Comparison of ENCODE assay signal across 19 mouse cellular contexts in genomic region chr4:106596200-106596599, GRCm38 (mm10). TPM values are rescaled to one million over a fixed set of nuclear protein-coding genes. Genes with fewer than 3 reads are reported as not detected.
DNase-seq lines count a peak whose midpoint lies in the region; TF ChIP-seq lines count a peak whose summit lies in the region.
"Had no signal": no experiment of that assay in that cellular context is flagged by ENCODE, and none has a peak within 500 bp of the region (broad histone marks: within the 10 kb centered on the region; RNA-seq: fewer than 3 reads in every experiment).

No protein-coding gene starts in this region.

- H3K27ac ChIP-seq in left cerebral cortex, adult 2 months, result no peak overlapping the region
- H3K27ac ChIP-seq in CH12.LX (ENCODE audit: insufficient read depth, low read depth), result no peak overlapping the region
- H3K27ac ChIP-seq: lung, embryonic 15.5 days had no signal

- H3K9ac ChIP-seq in CH12.LX (ENCODE audit: insufficient read depth, low read depth), result no peak overlapping the region
- H3K9ac ChIP-seq: lung, embryonic 15.5 days had no signal

- peaks cover 12 to 55% of the 10 kb centered on the region in 2 experiments for H3K4me1 ChIP-seq in CH12.LX (ENCODE audit: control insufficient read depth in 1 of 2, insufficient read depth in 2 of 2)
- H3K4me1 ChIP-seq: lung, embryonic 15.5 days had no signal

- peak; percentile 34 for TF ChIP-seq CTCF in left cerebral cortex, adult 2 months (IDR thresholded peaks at IDR 0.05)
- TF ChIP-seq CTCF in CH12.LX (conservative IDR thresholded peaks at IDR 0.05 in 1 of 2, IDR thresholded peaks at IDR 0.05 in 1 of 2; ENCODE audit: low read depth in 2 of 2, low read length in 2 of 2), result peak in 1 of 2 experiments; percentile 45; a peak in 3 of 4 replicates
- peak; percentile 27; the same call in 1 of the 2 replicates for TF ChIP-seq CTCF in brain, embryonic 14.5 days (IDR thresholded peaks at IDR 0.05; ENCODE audit: borderline replicate concordance, extremely low read depth, insufficient read depth, insufficient read length)

- no peak for DNase-seq in left cerebral cortex, adult 2 months (ENCODE audit: extremely low spot score in 1 of 2, low spot score in 2 of 2)
- DNase-seq in left cerebral cortex, adult 11 months (ENCODE audit: low spot score), result no peak
- peak; percentile 25 for DNase-seq in 416B (ENCODE audit: low read depth)
- no peak for DNase-seq in CH12.LX (ENCODE audit: extremely low read depth)
- DNase-seq in brain, embryonic 14.5 days (ENCODE audit: low read depth), result no peak
- DNase-seq in frontal cortex, postnatal 10 days (ENCODE audit: low spot score in 2 of 2), result no peak
- no peak for DNase-seq in embryo, embryonic 10 days (ENCODE audit: low spot score)
- DNase-seq: adrenal gland, postnatal 10 days; cerebellum, adult 9-11 months; gastrocnemius, postnatal 36 days; kidney, postnatal 4 days; right cerebral cortex, postnatal 25 days had no signal

- no peaks in the 10 kb centered on the region for H3K79me2 ChIP-seq in CH12.LX (replicated peaks; ENCODE audit: control insufficient read depth, extremely low read depth, insufficient read depth, poor library complexity, severe bottlenecking)

- H3K4me3 ChIP-seq in left cerebral cortex, adult 2 months, result no peak overlapping the region
- no peak overlapping the region for H3K4me3 ChIP-seq in CH12.LX (replicated peaks in 1 of 3; ENCODE audit: low read depth in 2 of 3, low read length in 2 of 3, poor library complexity in 1 of 3)
- H3K4me3 ChIP-seq: lung, embryonic 15.5 days had no signal

- intact Hi-C loops in left cerebral cortex, adult 2 months (cut with DNase I), result no loop called here

- peak; percentile 11 for TF ChIP-seq RAD21 in CH12.LX (IDR thresholded peaks at IDR 0.05; ENCODE audit: low read depth, low read length)

- peaks cover 0 to 4% of the 10 kb centered on the region in 2 experiments for H3K36me3 ChIP-seq in CH12.LX (replicated peaks in 1 of 2; ENCODE audit: control insufficient read depth in 1 of 2, insufficient read depth in 1 of 2, low read length in 1 of 2)
- H3K36me3 ChIP-seq: lung, embryonic 15.5 days had no signal

- no peak for TF ChIP-seq EP300 in CH12.LX (IDR thresholded peaks at IDR 0.05; ENCODE audit: low read length)

- in situ Hi-C loops in CH12.LX (cut with MboI; ENCODE audit: low pct_ligation_motif_present, low pct_unique_long_range_greater_than_20kb, low sequenced_read_pairs), result no loop called here

- dilution Hi-C loops in CH12.LX (cut with MboI; ENCODE audit: extremely low pct_ligation_motif_present, extremely low pct_unique_long_range_greater_than_20kb, low sequenced_read_pairs), result no loop called here

- TF ChIP-seq POLR2A in CH12.LX (IDR thresholded peaks at IDR 0.05; ENCODE audit: low read depth, low read length), result no peak
- no peak for TF ChIP-seq POLR2A in brain, embryonic 14.5 days (IDR thresholded peaks at IDR 0.05; ENCODE audit: borderline replicate concordance, extremely low read depth, insufficient read depth, insufficient read length, poor library complexity, severe bottlenecking)

- peaks cover 9% of the 10 kb centered on the region for H3K9me3 ChIP-seq in CH12.LX (replicated peaks; ENCODE audit: low read length)
- H3K9me3 ChIP-seq: lung, embryonic 15.5 days had no signal

- no peak overlapping the region for H3K4me2 ChIP-seq in CH12.LX (ENCODE audit: insufficient read depth, low read depth, poor library complexity, severe bottlenecking)
- H3K4me2 ChIP-seq: lung, embryonic 15.5 days had no signal

- H3K27me3 ChIP-seq in CH12.LX (replicated peaks), result no peaks in the 10 kb centered on the region
- H3K27me3 ChIP-seq: lung, embryonic 15.5 days had no signal

TF ChIP-seq in CH12.LX, 34 proteins besides CTCF, POLR2A, EP300 and RAD21:
- TF ChIP-seq ZC3H11A (IDR thresholded peaks at IDR 0.05; ENCODE audit: low read depth, low read length), result no peak
- TF ChIP-seq ZNF384 (IDR thresholded peaks at IDR 0.05; ENCODE audit: low read depth, low read length), result 0 out of 2 replicates have a peak, but pooled peaks have one; percentile 2

RNA-seq across cellular contexts. Expression of gene Lexm, which starts 20.8 kb away (rescaled TPM):
- under 1 TPM in 1 of 2 experiments, not detected in 1; 0.21 TPM for total RNA-seq in left cerebral cortex, adult 2 months (2021)
- 0.21 TPM in 2 replicates for total RNA-seq in CH12.LX (2012; rRNA removed)
- total RNA-seq in CH12.LX (2014; rRNA removed), result 0.15 and 0.19 TPM in 2 replicates
- polyA plus RNA-seq in CH12.LX (2012; ENCODE audit: insufficient read length, low read depth), result not detected in 2 replicates
- polyA plus RNA-seq in brain, embryonic 14.5 days (2012; rRNA removed), result 0.05 TPM in 1 of 2 replicates, not detected in the other
- total RNA-seq: adrenal gland, postnatal 10 days; gastrocnemius, postnatal 36 days; hematopoietic stem cell, adult 5-6 weeks; left cerebral cortex, adult 18-20 months; megakaryocyte, adult 5-6 weeks had no signal
- polyA plus RNA-seq: forebrain, embryonic 16.5 days; heart, embryonic 14.5 days; lung, embryonic 15.5 days; midbrain, embryonic 16.5 days had no signal

RNA-seq across cellular contexts. Expression of gene Ttc22, which starts 26.0 kb away (rescaled TPM):
- total RNA-seq in left cerebral cortex, adult 2 months (2021), result under 1 TPM; 0.98 to 1.00 TPM
- not detected in 2 replicates for total RNA-seq in CH12.LX (2012; rRNA removed)
- not detected in 2 replicates for total RNA-seq in CH12.LX (2014; rRNA removed)
- not detected in 2 replicates for polyA plus RNA-seq in CH12.LX (2012; ENCODE audit: insufficient read length, low read depth)
- 1.8 and 2.2 TPM in 2 replicates for polyA plus RNA-seq in brain, embryonic 14.5 days (2012; rRNA removed)
- total RNA-seq: gastrocnemius, postnatal 36 days; hematopoietic stem cell, adult 5-6 weeks; megakaryocyte, adult 5-6 weeks had no signal

RNA-seq across cellular contexts. Expression of gene Dhcr24, which starts 35.4 kb away (rescaled TPM):
- total RNA-seq in left cerebral cortex, adult 2 months (2021), result 10 to 100 TPM; 85.5 to 87.4 TPM
- total RNA-seq in CH12.LX (2012; rRNA removed), result 46.9 and 51.6 TPM in 2 replicates
- 37.3 and 41.4 TPM in 2 replicates for total RNA-seq in CH12.LX (2014; rRNA removed)
- 87.8 and 90.5 TPM in 2 replicates for polyA plus RNA-seq in CH12.LX (2012; ENCODE audit: insufficient read length, low read depth)
- 73.8 and 89.2 TPM in 2 replicates for polyA plus RNA-seq in brain, embryonic 14.5 days (2012; rRNA removed)

RNA-seq across cellular contexts. Expression of gene Pars2, which starts 54.7 kb away (rescaled TPM):
- 1 to 10 TPM; 6.1 to 6.3 TPM for total RNA-seq in left cerebral cortex, adult 2 months (2021)
- total RNA-seq in CH12.LX (2012; rRNA removed) (14.9 and 17.1 TPM in 2 replicates), CH12.LX (2014; rRNA removed) (11.1 and 13.0 TPM in 2 replicates)
- polyA plus RNA-seq in CH12.LX (2012; ENCODE audit: insufficient read length, low read depth), result 9.3 and 11.1 TPM in 2 replicates
- polyA plus RNA-seq in brain, embryonic 14.5 days (2012; rRNA removed), result 9.9 and 13.7 TPM in 2 replicates
